Mouse (Mus musculus) erythroid progenitor cell, adult 5-6 weeks (primary cell): ENCODE results near the gene Suox. TPM values are rescaled to one million over a fixed set of nuclear protein-coding genes. Genes with fewer than 3 reads are reported as not detected.
"Not testable (repeated sequence)": the region's sequence is repeated elsewhere in the genome, so short reads cannot be mapped to it uniquely, and the experiment has no call there.

Source experiments
- ATAC-seq: replicated peaks from 2 replicates; pipeline ENCODE4 v1.8.0; 2016; ENCODE audit warnings: moderate number of reproducible peaks, mild to moderate bottlenecking, moderate TSS enrichment, inconsistent platforms; ENCODE audit not compliant: poor library complexity, low FRiP score, severe bottlenecking
- total RNA-seq, 2 experiments: library from RNA; stranded (forward) in 1 of 2; stranded (reverse) in 1 of 2; fragments of 150-400 nt in 1 of 2; fragments of 186-747, 209-891 nt in 1 of 2; gene quantifications; 2 replicates each; pipeline versions ENCODE4 v1.2.3 to v1.2.4; 2015 to 2017; ENCODE audit warnings: low replicate concordance in 2 of 2

Suox gene
- total RNA-seq (2015; ENCODE audit: low replicate concordance) (21.4 and 35.7 TPM in 2 replicates), total RNA-seq (2017; ENCODE audit: low replicate concordance) (27.7 and 43.4 TPM in 2 replicates)

GRCm38 (mm10) chr10:128673763-128674468 is at the start of gene Suox:
TSS of gene Suox (minus strand) at chr10:128674073.
- peak; percentile 77 for ATAC-seq

- 0 out of 2 replicates have a peak, but pooled peaks have one; percentile 10 for ATAC-seq
Observed at GRCm38 (mm10) chr10:128715559-128716537, 42.0 kb upstream of the Suox start.

- ATAC-seq, result not testable (repeated sequence)
Observed at GRCm38 (mm10) chr10:128711318-128711717, 37.4 kb upstream of the Suox start.

- ATAC-seq, result peak; percentile 27
Observed at GRCm38 (mm10) chr10:128705317-128705693, 31.4 kb upstream of the Suox start.

- peak; percentile 95 for ATAC-seq
Observed at GRCm38 (mm10) chr10:128704491-128705316, 30.8 kb upstream of the Suox start, which contains the start of gene Cdk2. TSS of gene Cdk2 (minus strand) at chr10:128705031.

- ATAC-seq, result peak; percentile 9; the same call in 1 of the 2 replicates
Observed at GRCm38 (mm10) chr10:128703895-128704294, 30.0 kb upstream of the Suox start, which contains the start of gene Pmel. TSS of gene Pmel (plus strand) at chr10:128704195.

- ATAC-seq, result no peak
Observed at GRCm38 (mm10) chr10:128702328-128703007, 28.6 kb upstream of the Suox start.

- ATAC-seq, result no peak
Observed at GRCm38 (mm10) chr10:128700712-128701111, 26.8 kb upstream of the Suox start.

- ATAC-seq, result no peak
Observed at GRCm38 (mm10) chr10:128699611-128700010, 25.7 kb upstream of the Suox start.

GRCm38 (mm10) chr10:128699006-128699405 is 25.1 kb upstream of the Suox start:
- ATAC-seq, result no peak

- ATAC-seq, result no peak
Observed at GRCm38 (mm10) chr10:128697072-128697725, 23.3 kb upstream of the Suox start.

GRCm38 (mm10) chr10:128695992-128696807 is 22.3 kb upstream of the Suox start, which contains the start of gene Rab5b:
TSS of gene Rab5b (minus strand) at chr10:128696264.
- ATAC-seq, result peak; percentile 95

- ATAC-seq, result no peak; the same call in 1 of the 2 replicates
Observed at GRCm38 (mm10) chr10:128695411-128695991, 21.6 kb upstream of the Suox start.

- ATAC-seq, result peak; percentile 71
Observed at GRCm38 (mm10) chr10:128674469-128675008, 666 bp upstream of the Suox start.

- ATAC-seq, result no peak
Observed at GRCm38 (mm10) chr10:128671148-128671547, 2.7 kb downstream of the Suox start.

- ATAC-seq, result peak; percentile 37; the same call in 1 of the 2 replicates
Observed at GRCm38 (mm10) chr10:128668790-128669672, 4.8 kb downstream of the Suox start.
